Mouse (Mus musculus) limb, embryonic 10.5 days (tissue): Measurements from ENCODE around the gene Dppa1. TPM values are rescaled to one million over a fixed set of nuclear protein-coding genes. Genes with fewer than 3 reads are reported as not detected.
"Not testable (repeated sequence)": the region's sequence is repeated elsewhere in the genome, so short reads cannot be mapped to it uniquely, and the experiment has no call there.

Experiments
- DNase-seq: peaks from one replicate; pipeline ENCODE4 v3.0.0-alpha.2; 2017; ENCODE audit warnings: low spot score
- H3K27ac ChIP-seq: fragments of 300-500 bp; sonication (generic); 2 replicates; pipeline ENCODE4 v1.5.1; 2016; ENCODE audit warnings: mild to moderate bottlenecking
- H3K27me3 ChIP-seq: fragments of 300-500 bp; sonication (generic); 2 replicates; pipeline ENCODE4 v1.6.1; 2016; ENCODE audit warnings: low read depth, mild to moderate bottlenecking; ENCODE audit not compliant: poor library complexity, severe bottlenecking
- H3K36me3 ChIP-seq: fragments of 300-500 bp; sonication (generic); 2 replicates; pipeline ENCODE4 v1.6.1; 2016; ENCODE audit warnings: mild to moderate bottlenecking, moderate library complexity
- H3K4me1 ChIP-seq: fragments of 300-500 bp; sonication (generic); 2 replicates; pipeline ENCODE4 v1.6.1; 2016
- H3K4me3 ChIP-seq: fragments of 300-500 bp; sonication (generic); 2 replicates; pipeline ENCODE4 v1.5.1; 2016; ENCODE audit warnings: mild to moderate bottlenecking, moderate library complexity
- H3K9me3 ChIP-seq: fragments of 300-500 bp; sonication (generic); replicated peaks from 2 replicates; pipeline ENCODE4 v1.6.1; 2016; ENCODE audit warnings: mild to moderate bottlenecking
- WGBS: fragments of 180-500 bp; shearing (Covaris S2); methylation state at CpG from one replicate; pipeline ENCODE4 v1.1.7; 2016; 5-methylcytosine and 5-hydroxymethylcytosine counted together
- polyA plus RNA-seq: library from polyadenylated mRNA; unstranded; fragments of >200 nt; fragmentation: Nextera tagmentation; extraction: Ambion mirVana; gene quantifications from 2 replicates; pipeline ENCODE4 v1.2.1, GENCODE M21; 2016

The Dppa1 gene
- not detected in 2 replicates for polyA plus RNA-seq

DNA sequence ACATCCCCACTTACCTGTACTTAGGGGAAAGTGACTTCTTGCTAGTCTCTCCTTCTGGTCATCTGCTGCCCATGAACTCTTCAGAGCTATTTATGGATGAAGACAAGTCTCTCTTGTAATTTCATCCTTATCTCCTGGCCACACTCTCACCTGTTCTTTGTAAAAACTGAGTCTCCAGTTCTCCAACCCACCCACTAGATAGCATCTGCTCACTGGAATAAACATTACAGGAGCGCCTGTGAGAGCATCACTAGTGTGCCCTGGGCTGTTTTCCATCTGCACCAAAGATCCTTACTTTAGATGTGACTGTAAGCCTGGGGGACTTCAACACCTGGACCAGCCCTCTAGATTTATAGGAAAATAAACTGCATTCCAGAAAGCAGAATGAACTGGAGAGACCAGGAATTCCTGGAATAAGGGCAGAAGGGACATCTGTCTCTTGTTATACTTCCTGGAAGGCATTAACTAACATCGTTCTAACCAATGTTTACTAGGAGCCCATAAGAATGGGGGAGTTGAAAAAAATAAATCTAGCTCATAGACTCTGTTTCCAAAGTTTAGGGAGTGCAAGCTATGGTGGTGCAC, at the start of gene Dppa1:
Gene Dppa1 (minus strand): TSS at position 51 of the 585 bp plus-strand sequence.
- no peak for DNase-seq
- no peak within 1 kb of the TSS for H3K4me3 ChIP-seq
- peaks cover 8% of the 10 kb centered on the region for H3K4me1 ChIP-seq
- no peaks in the 10 kb centered on the region for H3K36me3 ChIP-seq
- no peak within 1 kb of the TSS for H3K27ac ChIP-seq
- WGBS = 51% methylated on average over 2 of the region's 2 CpGs
- H3K27me3 ChIP-seq = no peaks in the 10 kb centered on the region
- H3K9me3 ChIP-seq = no peaks in the 10 kb centered on the region

DNA sequence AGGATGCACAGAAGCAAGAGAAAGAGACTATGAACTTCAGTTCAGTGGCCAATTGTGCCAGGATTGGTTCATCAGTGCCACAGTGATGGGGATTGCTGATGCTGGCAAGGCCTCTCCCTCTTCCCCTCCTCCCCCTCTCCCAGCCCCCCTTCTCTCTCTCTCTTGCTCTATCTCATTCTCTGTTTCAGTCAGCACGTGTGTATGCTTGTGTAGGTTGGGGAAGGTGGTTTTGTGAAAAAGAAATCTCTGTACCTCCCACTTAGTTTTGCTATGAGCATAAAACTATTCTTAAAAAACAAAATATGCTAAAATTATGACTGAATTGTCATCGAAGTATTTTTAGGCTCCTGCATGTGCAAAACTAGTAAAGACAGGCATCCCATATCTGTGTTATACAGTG, 38.9 kb upstream of the Dppa1 start:
- H3K4me1 ChIP-seq = no peaks in the 10 kb centered on the region
- H3K27me3 ChIP-seq = no peaks in the 10 kb centered on the region
- DNase-seq = no peak
- H3K9me3 ChIP-seq = no peaks in the 10 kb centered on the region
- H3K36me3 ChIP-seq = no peaks in the 10 kb centered on the region
- no peak overlapping the region for H3K4me3 ChIP-seq
- no peak overlapping the region for H3K27ac ChIP-seq
- 84% methylated on average over 2 of the region's 2 CpGs for WGBS

DNA sequence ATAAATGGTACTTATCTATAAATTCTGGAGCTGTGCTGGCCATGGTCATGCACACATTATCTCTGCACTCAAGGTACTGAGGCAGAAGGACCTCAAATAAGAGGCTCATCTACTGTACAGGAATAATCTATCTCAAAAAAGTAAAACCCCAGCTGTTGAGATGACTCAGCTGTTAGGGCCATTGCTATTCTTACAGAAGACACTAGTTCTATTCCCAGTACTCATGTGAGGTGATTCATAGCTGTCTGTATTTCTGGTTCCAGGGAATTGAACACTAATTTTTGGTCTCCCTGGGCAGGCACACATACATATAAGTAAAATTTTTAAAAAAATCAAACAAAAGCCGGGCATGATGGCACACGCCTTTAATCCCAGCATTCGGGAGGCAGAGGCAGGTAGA, 38.0 kb upstream of the Dppa1 start:
- Histone ChIP-seq H3K4me1 (no peaks in the 10 kb centered on the region), H3K36me3 (no peaks in the 10 kb centered on the region), H3K4me3 (no peak overlapping the region), H3K27ac (no peak overlapping the region), H3K9me3 (no peaks in the 10 kb centered on the region), H3K27me3 (no peaks in the 10 kb centered on the region)
- no peak for DNase-seq
- 91% methylated on average over 3 of the region's 3 CpGs for WGBS

DNA sequence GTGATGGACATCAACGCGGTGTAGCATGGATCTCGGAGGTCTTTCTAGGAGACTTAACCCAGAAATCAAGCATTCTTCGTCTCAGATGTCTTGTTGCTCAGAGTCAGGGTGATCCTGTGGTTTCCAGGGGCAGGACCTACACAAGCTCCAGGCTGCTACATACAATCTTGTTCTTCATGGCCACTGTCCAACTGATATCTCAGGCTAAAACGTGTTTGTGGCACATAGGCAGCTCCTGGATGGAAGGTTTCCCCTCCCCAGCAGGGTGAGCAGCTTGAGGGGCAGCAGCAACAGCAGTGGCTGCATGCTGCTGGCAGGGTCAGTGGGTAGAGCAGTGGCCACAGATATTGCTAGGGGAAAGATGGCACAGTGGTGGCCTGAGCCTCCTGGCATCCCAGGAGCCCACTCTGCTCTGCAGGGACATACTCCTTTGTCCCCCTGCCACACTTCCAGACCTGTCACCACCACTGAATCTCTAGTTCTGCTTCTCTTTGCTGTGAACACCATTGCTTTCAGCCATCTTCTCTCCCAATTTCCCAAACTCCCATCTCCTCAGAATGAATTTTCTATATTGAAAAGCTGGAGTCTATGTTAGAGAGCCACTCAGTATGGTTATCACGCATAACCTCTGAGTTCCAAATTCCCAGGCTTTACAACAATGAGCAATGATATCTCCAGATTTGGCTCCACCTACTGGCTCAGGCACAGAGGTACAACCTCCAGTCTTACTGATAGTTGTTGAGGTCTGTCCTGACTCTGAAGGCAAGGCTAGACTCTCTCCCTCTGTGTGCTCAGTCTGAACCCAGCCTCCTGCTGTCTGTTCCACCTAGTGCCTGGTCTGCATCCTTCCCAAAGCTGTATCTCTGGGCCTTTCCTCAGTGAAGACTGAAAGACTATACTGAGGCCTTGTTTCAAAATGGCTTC, 36.8 kb upstream of the Dppa1 start:
- peak; percentile 49 for DNase-seq
- H3K36me3 ChIP-seq = no peaks in the 10 kb centered on the region
- H3K9me3 ChIP-seq = no peaks in the 10 kb centered on the region
- H3K27ac ChIP-seq = no peak overlapping the region
- 69% methylated on average over 6 of the region's 6 CpGs for WGBS
- H3K4me3 ChIP-seq = no peak overlapping the region
- H3K4me1 ChIP-seq = no peaks in the 10 kb centered on the region
- no peaks in the 10 kb centered on the region for H3K27me3 ChIP-seq

DNA sequence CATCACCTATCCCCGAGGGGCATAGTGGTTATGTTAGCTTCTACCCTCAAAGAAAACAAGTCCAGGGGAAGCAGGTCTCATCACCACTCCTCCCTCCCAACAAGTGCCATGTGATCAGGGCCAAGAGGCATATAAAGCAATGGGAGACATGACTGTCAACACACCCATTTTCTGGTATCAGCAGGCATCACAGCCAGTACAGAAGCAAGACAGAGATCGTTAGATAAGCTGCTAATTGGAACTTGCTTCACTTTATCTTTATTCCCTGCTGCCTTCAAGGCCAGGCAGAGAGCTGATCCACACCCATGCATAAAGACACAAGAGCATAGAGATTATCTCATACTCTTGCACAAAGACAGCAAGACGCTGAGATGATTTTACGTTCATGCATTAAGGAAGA, 34.2 kb upstream of the Dppa1 start:
- Histone ChIP-seq H3K27me3 (no peaks in the 10 kb centered on the region), H3K27ac (no peak overlapping the region), H3K4me1 (no peaks in the 10 kb centered on the region), H3K4me3 (no peak overlapping the region), H3K9me3 (no peaks in the 10 kb centered on the region), H3K36me3 (no peaks in the 10 kb centered on the region)
- no peak for DNase-seq
- 79% methylated on average over 4 of the region's 4 CpGs for WGBS

DNA sequence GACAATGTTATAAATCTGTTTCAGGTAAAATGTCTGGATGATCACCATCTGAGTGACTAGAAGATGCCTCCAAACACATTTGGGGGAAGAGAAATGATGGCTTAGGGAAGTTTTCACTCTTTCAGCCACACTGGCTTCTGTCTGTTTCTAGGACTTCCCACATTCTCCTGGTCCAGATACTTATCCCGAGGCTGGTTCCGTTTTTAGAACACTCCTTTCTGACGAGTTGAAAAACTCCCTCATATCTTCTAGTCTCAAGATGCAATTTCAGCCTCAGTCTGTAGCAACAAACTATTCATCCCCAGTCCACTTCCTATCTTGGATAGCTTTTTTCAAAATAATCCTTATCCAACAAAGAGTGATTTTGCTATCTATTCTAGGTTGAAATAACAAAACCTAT, 23.4 kb upstream of the Dppa1 start:
- no peaks in the 10 kb centered on the region for H3K9me3 ChIP-seq
- WGBS = 91% methylated on average over 3 of the region's 3 CpGs
- no peaks in the 10 kb centered on the region for H3K4me1 ChIP-seq
- DNase-seq = no peak
- no peaks in the 10 kb centered on the region for H3K27me3 ChIP-seq
- H3K36me3 ChIP-seq = no peaks in the 10 kb centered on the region
- no peak overlapping the region for H3K27ac ChIP-seq
- no peak overlapping the region for H3K4me3 ChIP-seq

DNA sequence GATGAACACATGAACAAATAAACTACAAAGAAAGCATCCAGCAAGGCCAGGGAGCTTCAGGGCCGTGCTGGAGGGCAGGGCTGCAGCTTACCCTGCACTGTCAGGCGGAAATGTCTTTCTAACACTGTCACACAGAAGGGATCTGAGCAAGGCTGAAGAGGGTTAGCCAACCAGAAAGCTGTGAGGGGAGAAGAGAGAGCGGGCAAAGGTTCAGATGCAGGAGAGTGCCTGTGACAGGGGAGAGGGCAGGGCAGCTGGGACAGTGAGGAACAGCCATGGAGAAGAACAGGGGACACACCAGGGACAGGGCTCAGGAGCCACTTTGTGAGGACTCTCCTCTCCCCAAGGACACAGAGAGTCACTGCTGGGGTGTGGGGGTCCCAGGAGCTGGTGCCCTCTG, 20.6 kb upstream of the Dppa1 start:
- DNase-seq, H3K9me3 ChIP-seq, H3K36me3 ChIP-seq, H3K27ac ChIP-seq, H3K4me3 ChIP-seq, H3K27me3 ChIP-seq, H3K4me1 ChIP-seq: not testable (repeated sequence)
- 65% methylated on average over 3 of the region's 3 CpGs for WGBS

DNA sequence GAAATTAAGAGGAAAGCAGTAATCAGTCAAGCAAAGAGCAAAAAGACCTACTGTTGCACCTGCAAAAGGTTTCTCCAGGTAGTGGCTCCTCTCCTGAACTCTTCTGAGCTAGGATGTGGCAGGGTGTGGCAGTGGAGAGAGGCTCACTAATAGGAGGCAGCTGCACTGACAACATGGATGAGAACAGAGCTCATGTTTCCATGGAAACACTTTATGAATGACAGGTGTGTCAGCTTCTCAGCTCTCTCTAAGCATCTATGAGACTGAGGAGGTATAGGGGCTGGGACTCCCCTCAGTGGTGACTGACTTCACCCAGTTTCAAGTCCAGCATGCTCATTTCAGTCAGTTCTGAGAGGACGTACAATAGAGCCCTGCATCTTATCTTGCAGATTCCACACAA, 15.8 kb upstream of the Dppa1 start:
- no peak for DNase-seq
- no peaks in the 10 kb centered on the region for H3K36me3 ChIP-seq
- no peaks in the 10 kb centered on the region for H3K27me3 ChIP-seq
- H3K4me3 ChIP-seq = no peak overlapping the region
- no peak overlapping the region for H3K27ac ChIP-seq
- 85% methylated on average over 1 of the region's 1 CpGs for WGBS
- H3K4me1 ChIP-seq = no peaks in the 10 kb centered on the region
- H3K9me3 ChIP-seq = no peaks in the 10 kb centered on the region

DNA sequence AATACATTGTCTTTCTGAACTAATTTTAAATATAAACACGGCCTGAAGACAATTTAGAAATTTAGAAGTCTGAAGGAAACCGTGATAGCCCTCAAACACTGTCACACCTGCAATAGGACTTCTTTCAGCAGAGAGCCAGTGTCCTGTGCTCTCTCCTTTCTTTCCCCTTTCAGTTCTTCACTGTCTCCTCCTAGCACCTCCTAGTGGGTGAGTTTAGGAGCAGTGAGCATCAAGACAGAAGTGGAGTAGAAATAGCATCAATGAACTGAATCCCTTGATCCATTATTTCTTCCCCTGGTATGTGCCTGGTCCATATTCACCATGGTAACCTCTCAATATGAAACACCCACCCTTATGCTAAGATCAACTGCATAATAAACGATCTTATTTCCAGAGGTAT, 7.5 kb upstream of the Dppa1 start:
- no peak for DNase-seq
- Histone ChIP-seq H3K9me3 (no peaks in the 10 kb centered on the region), H3K4me3 (no peak overlapping the region), H3K27me3 (no peaks in the 10 kb centered on the region), H3K4me1 (no peaks in the 10 kb centered on the region), H3K27ac (no peak overlapping the region), H3K36me3 (no peaks in the 10 kb centered on the region)
- 89% methylated on average over 3 of the region's 3 CpGs for WGBS

DNA sequence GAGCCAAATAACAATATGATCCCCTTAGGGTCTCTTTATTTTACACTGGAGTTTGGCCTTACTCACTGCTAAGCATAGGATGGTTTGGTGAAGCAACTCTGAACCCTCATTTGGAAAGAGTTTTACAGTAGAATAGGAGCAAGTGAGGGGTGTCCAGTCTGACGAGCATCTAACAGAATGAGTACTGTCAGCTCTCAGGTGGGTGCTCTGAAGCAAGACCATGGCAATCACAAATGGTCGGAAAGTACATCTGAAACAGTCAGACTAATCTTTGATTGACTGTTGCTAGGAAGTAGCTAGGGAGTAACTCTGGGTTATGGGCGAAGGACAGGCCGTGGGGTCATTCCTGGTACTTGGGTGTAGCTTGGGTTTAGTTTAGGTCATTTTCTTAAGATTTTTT, 6.5 kb upstream of the Dppa1 start:
- not testable (repeated sequence) for DNase-seq, H3K36me3 ChIP-seq, H3K4me1 ChIP-seq, H3K9me3 ChIP-seq, H3K27me3 ChIP-seq, H3K27ac ChIP-seq, H3K4me3 ChIP-seq
- WGBS = 85% methylated on average over 4 of the region's 4 CpGs

DNA sequence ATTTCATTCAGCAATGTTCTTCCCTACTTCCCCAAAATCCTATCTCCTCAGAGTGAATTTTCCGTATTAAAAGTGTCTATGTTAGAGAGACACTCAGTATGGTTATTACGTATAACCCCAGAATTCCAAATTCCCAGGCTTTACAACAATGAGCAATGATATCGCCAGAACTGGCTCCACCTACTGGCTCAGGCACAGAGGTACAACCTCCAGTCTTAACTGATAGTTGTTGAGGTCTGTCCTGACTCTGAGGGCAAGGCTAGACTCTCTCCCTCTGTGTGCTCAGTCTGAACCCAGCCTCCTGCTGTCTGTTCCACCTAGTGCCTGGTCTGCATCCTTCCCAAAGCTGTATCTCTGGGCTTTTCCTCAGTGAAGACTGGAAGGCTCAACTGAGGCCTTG, 2.6 kb upstream of the Dppa1 start:
- H3K27me3 ChIP-seq = no peaks in the 10 kb centered on the region
- peak; percentile 34 for DNase-seq
- H3K9me3 ChIP-seq = no peaks in the 10 kb centered on the region
- 35% methylated on average over 3 of the region's 3 CpGs for WGBS
- no peak overlapping the region for H3K4me3 ChIP-seq
- peaks cover 8% of the 10 kb centered on the region for H3K4me1 ChIP-seq
- no peaks in the 10 kb centered on the region for H3K36me3 ChIP-seq
- H3K27ac ChIP-seq = no peak overlapping the region

DNA sequence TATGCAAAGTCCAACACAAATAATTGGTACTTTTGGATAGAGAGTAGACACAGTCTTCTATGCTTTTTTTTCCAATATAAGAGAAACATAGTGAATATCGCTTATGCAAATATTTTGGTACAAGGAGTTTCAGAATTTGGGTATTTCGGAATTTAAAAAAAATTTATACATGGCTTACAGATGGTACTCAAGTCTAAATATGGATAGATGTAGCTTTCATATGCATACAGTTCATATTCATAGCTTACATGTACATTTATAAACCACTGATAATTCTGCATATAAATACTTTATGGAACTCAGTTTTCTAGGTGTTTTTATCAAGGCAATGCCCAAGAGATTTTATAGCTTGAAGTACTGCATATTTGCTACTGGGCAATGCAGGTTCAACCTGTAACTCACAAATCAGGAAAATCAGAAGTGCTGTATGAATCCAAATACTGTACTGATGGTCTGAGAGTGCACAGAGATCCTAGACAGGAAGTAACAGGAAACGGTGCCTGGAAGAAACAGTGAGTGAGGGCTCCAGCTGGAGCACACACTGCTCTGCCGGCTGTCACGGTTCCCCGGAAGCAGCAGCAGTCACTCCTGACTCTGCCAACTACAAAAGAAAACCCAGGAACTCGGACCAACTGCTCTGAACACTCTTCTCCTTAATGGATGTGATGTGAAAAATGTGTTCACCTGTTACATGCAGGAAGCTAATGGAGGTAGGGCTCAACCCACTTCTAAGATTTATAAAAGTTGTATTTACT, 8.5 kb downstream of the Dppa1 start:
- Histone ChIP-seq H3K4me1 (no peaks in the 10 kb centered on the region), H3K27me3 (no peaks in the 10 kb centered on the region), H3K36me3 (no peaks in the 10 kb centered on the region), H3K9me3 (no peaks in the 10 kb centered on the region), H3K27ac (no peak overlapping the region), H3K4me3 (no peak overlapping the region)
- DNase-seq = no peak
- WGBS = 82% methylated on average over 7 of the region's 7 CpGs

DNA sequence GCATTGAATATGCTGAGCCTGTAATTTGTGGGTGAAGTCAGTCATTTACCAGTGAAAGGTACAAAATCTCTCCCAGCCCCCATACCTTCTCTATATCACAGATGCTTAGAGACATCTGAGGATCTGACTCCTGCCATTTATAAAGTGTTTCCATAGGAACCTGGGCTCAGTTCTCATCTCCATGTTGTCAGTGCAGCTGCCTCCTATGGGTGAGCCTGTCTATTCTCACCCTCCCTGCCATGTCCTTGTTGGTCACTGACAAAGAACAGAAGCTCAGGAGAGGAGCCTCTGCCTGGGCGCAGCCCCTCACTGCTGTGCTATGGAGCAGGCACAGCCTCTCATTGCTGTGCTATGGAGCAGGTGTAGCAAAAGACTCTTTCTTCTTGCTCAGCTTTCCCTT, 9.1 kb downstream of the Dppa1 start:
- Histone ChIP-seq H3K36me3 (no peaks in the 10 kb centered on the region), H3K4me1 (no peaks in the 10 kb centered on the region), H3K4me3 (no peak overlapping the region), H3K9me3 (no peaks in the 10 kb centered on the region), H3K27ac (no peak overlapping the region), H3K27me3 (no peaks in the 10 kb centered on the region)
- 96% methylated on average over 1 of the region's 1 CpGs for WGBS
- no peak for DNase-seq
